Mouse (Mus musculus): ENCODE data around the gene Bad.

Gene Bad

DNA sequence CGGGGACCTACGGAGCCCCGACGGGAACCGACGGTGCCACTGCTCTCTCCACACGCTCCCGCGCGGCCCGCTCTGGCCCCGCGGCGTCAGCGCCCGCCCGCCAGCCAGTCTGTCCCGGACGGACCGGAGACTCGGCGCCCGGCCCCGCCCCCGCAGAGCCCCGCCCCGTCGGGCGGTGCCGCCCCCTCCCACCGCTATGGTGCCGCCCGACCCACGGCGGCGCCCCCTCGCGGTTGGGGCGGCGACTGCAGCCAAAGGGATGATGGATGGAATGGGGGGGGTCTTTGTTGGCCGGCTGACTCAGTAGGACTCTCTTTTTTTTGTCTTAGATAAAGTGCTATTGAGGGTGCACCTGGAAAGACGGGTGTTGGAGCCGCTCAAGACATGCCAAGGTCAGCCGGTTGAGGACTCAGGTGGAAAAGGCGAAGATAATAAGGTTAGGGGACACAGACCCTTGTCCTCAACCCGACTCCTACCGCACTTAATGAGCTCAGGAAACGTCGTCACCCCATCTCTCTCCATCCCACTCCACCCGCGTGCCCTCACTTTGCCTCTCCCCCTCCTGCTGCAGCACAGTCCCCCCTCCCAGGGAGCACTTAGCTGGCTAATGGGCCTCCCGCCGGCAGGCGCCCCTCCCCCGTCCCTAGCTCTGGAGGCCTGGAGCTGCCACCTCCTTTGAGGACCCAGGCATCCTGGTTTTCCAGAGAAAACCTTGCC is 28.2 kb downstream of the Bad start:
- DNase-seq: no peak

- DNase-seq: no peak
These were observed 28.9 kb downstream of the Bad start for GRCm38 (mm10) chr19:6970460-6971085.

GRCm38 (mm10) chr19:6971644-6972043 is 30.0 kb downstream of the Bad start:
- DNase-seq: no peak

- no peak for DNase-seq
These were observed 30.7 kb downstream of the Bad start for GRCm38 (mm10) chr19:6972247-6972917.

DNA sequence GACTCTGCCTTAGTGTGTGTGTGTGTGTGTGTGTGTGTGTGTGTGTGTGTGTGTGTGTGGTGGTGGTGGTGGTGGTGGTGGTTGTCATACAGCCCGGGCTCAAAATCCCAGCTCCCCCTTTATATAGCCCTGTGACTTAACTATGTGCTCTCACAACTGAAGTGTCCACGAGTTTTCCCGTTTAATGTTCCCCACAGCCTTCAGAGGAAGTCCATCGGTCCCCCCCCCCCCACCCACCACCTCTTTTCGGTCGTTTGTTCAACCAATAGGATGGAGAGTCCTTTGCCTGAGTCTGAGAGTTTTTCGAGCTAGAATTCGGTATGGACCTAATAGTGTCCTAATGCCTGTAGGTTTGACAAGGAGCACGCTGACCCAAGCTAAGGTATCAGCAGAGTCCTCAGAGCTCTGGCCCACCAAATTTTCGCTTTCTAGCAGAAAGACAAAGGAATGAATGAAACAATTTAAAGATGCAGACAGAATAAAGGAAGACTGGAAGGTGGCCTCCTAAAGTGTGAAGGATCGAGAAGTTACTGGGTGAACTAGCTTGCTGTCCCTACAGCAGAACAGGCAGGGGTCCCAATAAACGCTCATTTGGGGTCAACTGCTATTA is 32.0 kb downstream of the Bad start:
- DNase-seq: no peak

DNA sequence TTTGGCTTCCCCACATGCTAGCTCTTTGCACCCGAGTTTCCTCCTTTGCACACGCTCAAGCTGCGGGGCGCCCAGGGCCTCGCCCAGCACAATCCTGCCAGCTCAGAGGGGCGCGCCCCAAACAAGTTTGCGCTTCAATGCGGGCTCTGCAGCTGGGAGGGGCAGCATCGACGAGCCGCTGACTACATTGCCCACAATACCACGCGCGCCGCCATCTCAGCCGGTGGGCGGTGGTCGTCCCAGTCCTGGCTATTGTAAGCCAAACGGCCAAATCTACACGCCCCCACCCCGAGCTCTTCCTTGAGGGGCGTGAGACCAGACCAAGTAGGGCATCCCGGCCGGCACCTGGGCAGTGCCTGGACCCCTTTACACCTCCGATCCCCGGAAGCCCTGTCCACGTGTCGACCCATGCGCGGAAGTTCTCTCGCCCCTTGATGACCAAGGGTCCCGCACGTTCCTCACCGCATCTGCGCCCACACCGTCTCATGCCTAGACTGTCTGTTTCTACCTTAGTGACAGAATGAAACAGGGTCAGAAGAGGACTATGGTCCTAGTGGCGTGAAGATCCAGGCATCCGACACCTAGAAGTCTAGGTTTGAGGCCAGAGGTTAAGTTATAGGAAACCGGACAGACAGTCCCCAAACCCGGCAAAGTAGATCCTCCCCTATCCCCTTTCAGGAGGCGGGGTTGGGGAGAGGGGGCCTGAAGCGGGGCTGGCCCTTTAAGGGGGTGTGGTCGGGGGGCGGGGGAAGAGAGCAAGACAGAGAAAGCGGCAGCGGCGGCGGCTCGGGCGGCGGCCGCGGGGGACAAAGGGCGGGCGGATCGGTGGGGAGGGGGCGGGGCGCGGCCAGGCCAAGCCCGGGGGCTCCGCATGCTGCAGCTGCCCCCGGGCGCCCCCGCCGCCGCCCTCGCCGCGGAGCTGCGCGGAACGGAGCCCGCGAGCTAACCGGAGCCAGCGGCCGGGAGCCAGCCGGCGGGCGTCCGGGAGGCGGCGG is 32.8 kb downstream of the Bad start, which contains the start of gene Ppp1r14b:
Gene Ppp1r14b (plus strand): TSS at position 758 of the 995 bp plus-strand sequence.
- no peak for DNase-seq

DNA sequence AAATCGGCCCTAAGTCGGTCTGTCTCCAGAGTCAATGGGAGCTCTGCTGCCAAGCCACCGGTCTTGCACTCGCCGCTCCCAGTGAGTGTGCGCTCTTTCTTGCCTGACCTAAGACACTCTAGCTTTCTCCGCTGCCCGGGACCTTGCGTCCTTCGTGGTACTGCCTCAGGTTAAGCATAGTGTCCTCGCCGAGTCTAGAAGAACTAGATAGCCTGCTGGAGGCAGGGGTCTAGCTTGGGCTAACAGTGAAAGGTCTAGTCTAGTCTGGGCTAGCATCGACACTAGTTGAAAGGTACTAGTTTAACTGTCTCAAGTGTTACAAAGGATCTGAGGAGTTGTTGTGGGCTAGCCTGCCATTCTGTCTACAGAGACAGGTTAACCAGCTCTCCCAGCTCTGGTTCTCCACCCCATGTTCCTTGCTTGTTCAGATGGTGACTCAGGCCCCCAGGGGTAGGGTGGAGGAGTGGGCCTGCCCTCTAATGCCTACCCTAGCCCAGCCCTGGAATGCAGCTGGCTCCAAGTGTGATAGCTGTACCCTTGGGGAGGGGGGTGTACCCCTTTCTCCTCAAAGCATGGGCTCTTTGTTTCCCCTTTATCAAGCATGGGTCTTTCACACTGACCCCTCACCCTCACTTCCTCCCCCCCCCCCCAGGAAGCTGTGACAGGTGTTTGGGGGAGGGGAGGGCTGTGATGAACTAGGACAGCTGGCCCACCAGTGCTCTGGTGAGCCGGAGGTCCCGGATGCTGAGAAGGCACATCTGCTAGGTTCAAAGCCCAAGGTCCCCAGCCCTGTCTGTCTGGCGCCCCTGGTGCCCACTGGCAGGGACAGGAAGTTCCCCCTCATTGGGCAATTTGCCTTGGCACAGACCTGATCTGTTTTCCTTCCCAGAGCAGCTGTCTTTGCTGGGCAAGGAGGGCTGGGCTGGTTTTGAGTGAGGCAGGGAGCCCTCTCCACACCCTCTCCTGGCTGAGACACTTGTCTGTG is 34.2 kb downstream of the Bad start, which contains the start of gene Plcb3:
Gene Plcb3 (minus strand): TSS at position 934 of the 985 bp plus-strand sequence.
- DNase-seq: no peak

DNA sequence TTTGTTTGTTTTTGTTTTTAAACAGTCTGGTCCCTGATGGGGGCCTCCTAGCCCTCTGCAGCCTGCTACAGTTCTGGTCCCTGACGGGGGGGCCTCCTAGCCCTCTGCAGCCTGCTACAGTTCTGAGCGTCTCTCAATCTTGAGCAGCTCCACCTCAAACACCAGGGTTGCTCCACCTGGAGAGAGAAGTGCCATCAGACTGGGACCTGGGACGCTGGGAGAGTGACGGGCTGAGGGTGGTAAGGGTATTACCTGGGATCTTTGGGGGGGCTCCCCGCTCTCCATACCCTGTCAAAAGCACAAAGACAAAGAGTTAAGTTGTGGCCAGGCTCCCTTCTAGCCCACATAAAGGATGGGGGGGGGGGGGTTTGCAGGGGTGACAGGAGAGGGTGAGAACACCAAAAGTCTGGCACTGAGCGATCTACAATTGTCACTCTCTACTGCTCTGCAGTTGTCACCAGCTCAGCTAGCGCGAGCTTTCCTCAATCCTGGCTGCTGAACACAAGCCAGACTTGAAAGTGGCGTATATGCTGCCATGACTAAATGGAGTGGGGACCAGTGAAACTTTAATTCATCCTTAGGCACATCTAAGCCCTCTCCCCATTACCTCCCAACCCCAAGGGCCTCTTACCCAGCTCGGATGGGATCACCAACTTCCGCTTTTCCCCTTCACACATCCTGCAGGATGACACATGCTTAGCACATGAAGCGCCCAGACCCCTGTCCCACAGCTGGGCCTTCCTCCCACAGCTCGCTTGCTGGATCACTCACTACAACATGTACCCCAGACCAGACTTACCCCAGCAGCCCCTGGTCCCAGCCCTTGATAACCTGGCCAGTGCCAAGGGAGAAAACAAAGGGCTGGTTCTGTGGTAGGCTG is 36.3 kb downstream of the Bad start:
- no peak for DNase-seq

GRCm38 (mm10) chr19:6978639-6978974 is 36.9 kb downstream of the Bad start:
- no peak for DNase-seq

- peak; percentile 70 for DNase-seq
These were observed 37.4 kb downstream of the Bad start for GRCm38 (mm10) chr19:6979001-6979479.

GRCm38 (mm10) chr19:6979486-6980380 is 38.1 kb downstream of the Bad start:
- DNase-seq: peak; percentile 99

DNA sequence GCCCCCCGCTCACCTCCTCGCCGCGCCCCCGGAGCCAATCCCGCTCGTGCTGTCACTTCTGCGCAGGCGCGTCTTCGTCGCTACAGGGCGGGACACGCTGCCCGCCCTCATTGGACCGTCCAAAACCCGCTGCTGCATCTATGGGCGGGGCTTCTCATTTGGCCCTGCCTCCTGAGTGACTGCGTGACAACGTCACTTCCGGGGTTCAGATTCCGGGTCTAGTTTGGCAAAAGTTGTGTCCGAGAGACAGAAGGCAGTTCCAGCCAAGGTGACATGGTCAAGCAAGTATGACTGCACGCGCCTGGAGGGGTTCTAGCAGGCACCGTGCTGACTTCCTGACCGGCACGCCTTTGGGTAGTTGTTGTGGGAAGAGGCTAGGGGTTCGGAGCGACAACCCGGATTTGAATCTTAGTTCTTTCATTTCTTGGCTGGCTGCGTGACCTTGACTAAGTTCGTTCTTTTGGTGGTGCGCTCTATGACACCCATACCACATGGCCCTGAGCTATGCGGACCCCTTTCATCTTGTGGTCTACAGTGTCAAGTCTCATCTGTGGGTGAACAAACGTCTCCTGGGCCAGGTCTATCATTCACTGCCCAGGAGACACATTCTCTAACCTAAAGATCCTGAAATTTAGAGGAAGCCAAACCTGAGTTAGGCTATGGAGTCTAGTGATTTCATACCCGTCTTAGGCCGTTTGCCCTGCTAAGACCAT is 38.9 kb downstream of the Bad start, which contains the start of gene Fkbp2:
Gene Fkbp2 (minus strand): TSS at position 121 of the 713 bp plus-strand sequence.
- peak; percentile 99 for DNase-seq

DNA sequence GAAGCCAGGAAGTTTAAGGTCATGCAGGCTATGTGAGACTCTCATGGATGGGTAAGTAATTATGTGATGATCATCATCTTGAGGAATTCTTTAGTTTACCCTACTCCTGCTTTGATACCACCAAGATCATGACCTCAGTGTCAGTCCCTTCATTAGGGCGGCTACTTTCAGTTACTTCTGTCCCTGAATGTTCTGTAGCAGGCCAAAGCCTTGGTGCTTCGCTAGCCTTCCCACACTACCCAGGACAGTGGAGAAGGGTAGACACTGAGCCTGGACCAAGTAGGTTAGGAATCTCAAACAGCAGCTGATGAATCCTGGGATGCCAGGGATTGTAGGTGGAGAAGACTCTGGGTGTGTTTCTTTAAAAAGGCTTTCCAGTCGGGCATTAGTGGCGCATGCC is 39.8 kb downstream of the Bad start:
- no peak for DNase-seq

DNA sequence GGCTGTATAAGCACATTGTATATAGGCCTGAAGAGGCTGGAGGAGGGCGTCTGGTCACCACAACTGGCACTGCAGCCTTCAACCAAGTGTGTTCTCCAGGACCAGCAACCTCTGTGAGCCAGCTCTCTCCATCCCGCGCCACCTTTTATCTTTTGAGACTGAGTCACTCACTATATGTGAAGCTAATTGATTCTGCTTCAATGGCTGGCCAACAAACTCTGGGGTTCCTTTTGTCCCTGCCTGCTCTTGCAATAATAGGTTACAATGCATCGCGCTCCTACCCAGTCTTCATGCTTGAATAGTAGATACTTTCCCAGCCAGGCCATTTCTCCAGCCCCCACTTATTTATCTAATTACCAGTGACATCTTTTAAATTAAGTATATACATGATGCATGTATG is 42.0 kb downstream of the Bad start:
- no peak for DNase-seq

DNA sequence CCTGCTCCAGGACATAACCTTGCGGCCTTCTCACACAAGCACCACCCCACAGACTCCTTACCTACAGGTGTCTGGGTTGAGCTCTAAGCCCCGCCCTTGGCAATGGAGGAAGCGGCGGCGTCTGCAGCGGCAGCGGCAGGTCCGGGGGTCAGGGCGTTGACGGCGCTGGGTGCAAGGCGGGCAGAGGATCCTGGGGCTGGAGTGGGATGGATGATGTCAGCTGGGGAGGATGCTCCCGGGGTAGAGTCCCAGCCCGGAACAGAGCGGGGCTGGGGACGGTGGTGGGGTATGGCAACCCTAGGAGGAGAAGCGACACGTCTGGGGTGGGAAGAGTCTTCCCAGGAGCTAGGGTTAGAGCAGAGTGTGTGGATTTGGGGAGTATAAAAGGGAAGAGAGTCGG is 43.6 kb downstream of the Bad start:
- DNase-seq: no peak

- no peak for DNase-seq
These were observed 44.5 kb downstream of the Bad start for GRCm38 (mm10) chr19:6985951-6986708.

Measured in cerebellum, adult 11 months (tissue).